Mouse (Mus musculus): ENCODE data around the gene Otub2. TPM values are rescaled to one million over a fixed set of nuclear protein-coding genes. Genes with fewer than 3 reads are reported as not detected.
"Not testable (repeated sequence)": the region's sequence is repeated elsewhere in the genome, so short reads cannot be mapped to it uniquely, and the experiment has no call there.

The Otub2 gene
- polyA plus RNA-seq, 1 experiment from 2014 or later = 6.6 TPM

DNA sequence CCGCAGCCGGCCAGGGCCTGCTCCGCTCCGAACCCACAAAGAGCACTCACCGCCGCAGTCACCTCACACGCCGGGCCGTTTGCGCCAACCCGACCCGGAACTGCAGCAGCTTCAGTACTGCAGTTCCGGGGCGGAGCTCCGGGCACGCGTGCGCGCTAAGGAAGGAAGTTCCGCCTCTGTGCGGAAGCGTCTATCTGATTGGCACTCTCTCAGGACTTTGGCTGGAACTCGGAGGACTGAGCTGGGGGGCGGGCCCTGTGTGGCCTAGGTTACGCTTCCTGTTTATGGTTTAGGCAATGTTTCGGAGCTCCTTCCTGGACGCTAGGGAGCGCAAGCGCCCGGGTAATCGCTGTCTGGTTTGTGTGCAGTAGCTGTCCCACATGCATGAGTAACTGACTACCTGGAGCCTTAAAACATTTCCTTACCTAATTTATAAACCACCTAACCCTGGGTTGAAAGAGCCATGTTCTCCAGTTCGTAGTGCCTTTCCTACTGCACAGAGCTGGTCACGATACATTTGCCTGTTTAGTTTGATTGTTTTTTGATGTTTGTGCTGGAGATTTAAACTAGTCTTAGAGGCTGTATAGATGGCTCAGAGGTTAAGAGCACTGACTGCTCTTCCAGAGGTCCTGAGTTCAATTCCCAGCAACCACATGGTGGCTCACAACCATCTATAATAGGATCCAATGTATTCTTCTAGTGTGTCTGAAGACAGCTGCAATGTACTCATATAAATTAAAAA, 37.4 kb downstream of the Otub2 start, which contains the start of gene Ddx24:
Gene Ddx24, minus strand, starts transcription at position 102 of the 742 bp plus-strand sequence.
- under 1% methylated on average over 33 of the region's 33 CpGs for WGBS

DNA sequence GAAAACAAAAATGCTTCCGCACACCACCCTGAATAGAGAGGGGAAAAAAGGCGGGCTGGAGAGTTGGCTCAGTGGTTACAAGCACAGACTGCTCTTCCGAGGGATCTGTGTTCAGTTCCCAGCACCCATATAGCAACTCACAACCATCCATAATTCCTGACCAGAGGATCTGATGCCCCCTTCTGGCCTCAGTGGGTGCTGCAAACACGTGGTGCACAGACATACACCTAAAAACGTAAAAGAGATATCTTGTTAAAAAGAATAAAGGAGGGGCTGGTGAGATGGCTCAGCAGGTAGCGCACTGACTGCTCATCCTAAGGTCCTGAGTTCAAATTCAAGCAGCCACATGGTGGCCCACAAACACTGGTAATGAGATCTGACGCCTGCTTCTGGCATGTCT, 38.2 kb downstream of the Otub2 start:
- no peak for ATAC-seq
- 90% methylated on average over 7 of the region's 7 CpGs for WGBS
- H3K9ac ChIP-seq = no peak overlapping the region
- no peak overlapping the region for H3K4me3 ChIP-seq (replicated peaks)
- H3K4me2 ChIP-seq (replicated peaks) = no peak overlapping the region
- H3K9me3 ChIP-seq = no peaks in the 10 kb centered on the region
- no peaks in the 10 kb centered on the region for H3K36me3 ChIP-seq
- no peaks in the 10 kb centered on the region for H3K27me3 ChIP-seq (replicated peaks)
- no peak overlapping the region for H3K27ac ChIP-seq
- peaks cover 7% of the 10 kb centered on the region; the same call in 1 of the 2 replicates for H3K4me1 ChIP-seq (replicated peaks)

More for the DNA sequence above, 37.4 kb downstream of the Otub2 start, which contains the start of gene Ddx24:
- peaks cover 9% of the 10 kb centered on the region; the same call in 1 of the 2 replicates for H3K4me1 ChIP-seq (replicated peaks)
- H3K27me3 ChIP-seq (replicated peaks) = no peaks in the 10 kb centered on the region
- H3K4me3 ChIP-seq (replicated peaks) = peak within 1 kb of the TSS; percentile 94
- H3K4me2 ChIP-seq (replicated peaks) = peak within 1 kb of the TSS; percentile 76
- peak; percentile 100 for ATAC-seq
- H3K27ac ChIP-seq = no peak within 1 kb of the TSS
- peak within 1 kb of the TSS; percentile 86 for H3K9ac ChIP-seq
- H3K9me3 ChIP-seq = no peaks in the 10 kb centered on the region
- H3K36me3 ChIP-seq = no peaks in the 10 kb centered on the region

DNA sequence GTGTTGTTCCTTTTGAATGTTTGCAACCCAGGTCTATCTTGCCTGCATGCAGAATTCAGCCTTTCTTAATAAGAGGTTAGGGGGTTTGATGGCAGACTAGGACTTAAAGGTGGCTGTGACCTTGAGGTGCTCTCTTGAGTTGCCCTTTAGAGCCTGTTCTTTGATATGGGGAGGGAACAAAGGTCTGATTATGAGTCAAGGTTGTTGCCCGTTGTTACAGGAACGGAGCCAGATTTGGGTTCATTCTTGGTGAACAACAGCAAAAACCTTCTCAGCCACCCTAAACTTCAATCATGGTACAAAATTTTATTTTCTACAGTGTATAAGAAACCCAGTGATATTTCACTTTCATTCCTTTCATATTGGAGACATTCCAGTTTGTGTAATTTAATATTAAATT, 44.9 kb downstream of the Otub2 start:
- WGBS = 71% methylated on average over 2 of the region's 2 CpGs
- H3K9ac ChIP-seq = no peak overlapping the region
- H3K27ac ChIP-seq = no peak overlapping the region
- H3K4me2 ChIP-seq (replicated peaks) = no peak overlapping the region
- H3K4me3 ChIP-seq (replicated peaks) = no peak overlapping the region
- no peaks in the 10 kb centered on the region for H3K36me3 ChIP-seq
- H3K9me3 ChIP-seq = no peaks in the 10 kb centered on the region
- no peaks in the 10 kb centered on the region for H3K4me1 ChIP-seq (replicated peaks)
- no peaks in the 10 kb centered on the region for H3K27me3 ChIP-seq (replicated peaks)
- no peak for ATAC-seq

DNA sequence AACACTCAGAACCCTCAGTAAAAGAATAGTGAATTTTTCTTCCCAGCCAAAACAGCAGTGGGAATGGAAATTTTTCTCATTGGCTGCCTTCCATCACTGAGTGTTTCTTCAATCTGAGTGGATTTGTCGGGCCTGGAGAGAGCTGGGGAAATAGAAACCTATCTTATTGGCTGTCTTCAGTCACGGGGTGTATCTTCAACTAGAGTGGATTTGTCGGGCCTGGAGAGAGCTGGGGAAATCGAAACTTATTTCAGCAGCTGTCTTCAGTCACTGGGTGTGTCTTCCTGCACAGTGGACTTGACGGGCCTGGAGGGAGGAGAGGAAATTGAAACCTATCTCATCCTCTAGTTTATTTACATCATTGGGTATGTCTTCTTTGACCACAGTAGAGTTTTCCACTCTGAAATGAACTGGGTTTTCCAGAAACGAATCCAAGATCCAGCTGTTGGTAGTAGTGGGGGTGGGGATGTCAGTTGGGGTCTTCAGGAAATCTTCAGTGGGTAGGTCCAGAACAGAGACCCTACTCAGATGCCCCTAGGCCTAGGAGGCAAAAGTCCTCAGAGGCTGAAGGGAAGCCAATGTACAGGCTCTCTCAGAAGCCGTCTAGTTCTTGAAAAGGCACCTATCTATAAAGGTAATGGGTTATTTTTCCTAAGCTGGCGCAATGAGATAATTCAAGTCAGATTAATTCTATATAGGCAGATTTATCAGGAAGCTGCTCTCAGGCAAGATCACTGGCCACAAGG, 45.7 kb downstream of the Otub2 start, which contains the start of gene Ifi27:
Gene Ifi27, plus strand, starts transcription at position 226 of the 746 bp plus-strand sequence.
- peak within 1 kb of the TSS; percentile 70; the same call in 1 of the 2 replicates for H3K27ac ChIP-seq
- no peaks in the 10 kb centered on the region for H3K27me3 ChIP-seq (replicated peaks)
- no peaks in the 10 kb centered on the region for H3K9me3 ChIP-seq
- no peak within 1 kb of the TSS for H3K9ac ChIP-seq
- no peaks in the 10 kb centered on the region for H3K4me1 ChIP-seq (replicated peaks)
- H3K4me2 ChIP-seq (replicated peaks) = peak within 1 kb of the TSS; percentile 45
- 0 out of 2 replicates have a peak within 1 kb of the TSS, but pooled peaks have one; percentile 20 for H3K4me3 ChIP-seq (replicated peaks)
- ATAC-seq = peak; percentile 94
- 44% methylated on average over 8 of the region's 8 CpGs for WGBS
- no peaks in the 10 kb centered on the region for H3K36me3 ChIP-seq

DNA sequence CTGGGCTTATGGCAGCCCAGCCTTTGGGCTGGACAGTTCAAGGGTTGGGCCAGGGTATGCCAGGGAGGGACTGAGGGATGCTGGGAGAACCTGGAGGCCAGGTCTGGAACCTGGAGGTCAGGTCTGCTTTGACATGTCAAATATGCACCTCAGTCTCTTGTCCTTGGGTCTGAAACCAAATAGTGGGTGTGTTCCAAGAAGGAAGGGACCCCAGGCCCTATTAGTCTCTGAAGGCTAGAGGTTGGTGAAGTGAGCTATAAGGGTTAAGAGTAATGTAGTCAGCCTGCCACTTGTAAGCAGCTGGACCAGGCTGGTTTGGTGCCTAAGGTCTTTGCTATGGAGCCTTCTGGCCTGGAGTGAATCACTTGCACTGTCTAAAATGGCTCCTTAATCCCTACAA, 46.4 kb downstream of the Otub2 start:
- ATAC-seq = peak; percentile 32; the same call in 1 of the 2 replicates
- H3K27me3 ChIP-seq (replicated peaks) = no peaks in the 10 kb centered on the region
- no peaks in the 10 kb centered on the region for H3K36me3 ChIP-seq
- H3K4me1 ChIP-seq (replicated peaks) = no peaks in the 10 kb centered on the region
- no peak overlapping the region for H3K9ac ChIP-seq
- H3K9me3 ChIP-seq = no peaks in the 10 kb centered on the region
- no peak overlapping the region for H3K4me3 ChIP-seq (replicated peaks)
- H3K27ac ChIP-seq = no peak overlapping the region
- peak overlapping the region; percentile 45; the same call in 1 of the 2 replicates for H3K4me2 ChIP-seq (replicated peaks)

DNA sequence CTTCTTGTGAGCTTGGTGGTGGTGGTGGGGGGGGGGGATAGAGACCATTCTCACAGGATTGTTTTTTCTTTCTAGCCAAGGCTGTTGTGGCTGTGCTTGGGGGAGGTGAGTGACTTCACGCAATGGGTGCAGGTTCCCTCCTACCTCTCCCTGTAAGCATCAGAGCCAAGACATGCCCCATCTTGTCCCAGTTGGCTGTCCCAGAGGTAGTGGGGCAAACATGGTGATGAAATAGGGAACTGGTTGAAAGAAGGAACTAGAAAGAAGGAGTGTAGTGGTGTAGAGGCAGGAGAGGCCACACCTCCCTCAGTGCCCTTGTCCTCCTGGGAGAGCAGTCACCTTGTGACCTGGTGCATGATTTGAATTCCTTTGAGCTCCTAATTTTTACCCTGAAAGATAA, 49.1 kb downstream of the Otub2 start:
- Histone ChIP-seq H3K36me3 (no peaks in the 10 kb centered on the region), H3K9me3 (no peaks in the 10 kb centered on the region), H3K27ac (no peak overlapping the region), H3K4me2 (replicated peaks) (no peak overlapping the region), H3K4me1 (replicated peaks) (no peaks in the 10 kb centered on the region), H3K4me3 (replicated peaks) (no peak overlapping the region), H3K9ac (no peak overlapping the region), H3K27me3 (replicated peaks) (no peaks in the 10 kb centered on the region)
- 85% methylated on average over 1 of the region's 1 CpGs for WGBS
- ATAC-seq = no peak

DNA sequence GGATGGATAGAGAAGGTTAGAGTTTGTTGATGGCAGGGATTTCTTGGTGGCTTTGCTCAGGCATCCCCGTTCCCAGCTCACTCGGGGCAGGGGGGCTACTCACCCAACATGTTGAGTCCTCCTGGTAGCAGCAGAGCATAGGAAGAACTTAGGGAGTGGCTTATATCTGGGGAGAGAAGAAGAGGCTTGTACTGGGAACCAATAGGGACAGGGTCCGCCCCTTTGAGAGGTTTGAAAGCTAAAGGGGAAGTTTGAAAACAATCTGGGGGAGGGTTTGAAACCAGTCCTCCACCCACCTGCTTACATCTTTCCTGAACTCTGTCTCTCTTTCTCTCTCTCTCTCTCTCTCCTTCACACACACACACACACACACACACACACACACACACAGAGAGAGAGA, 55.0 kb downstream of the Otub2 start, which contains the start of gene Ifi27l2a:
Gene Ifi27l2a, minus strand, starts transcription at position 157 of the 400 bp plus-strand sequence.
- H3K9me3 ChIP-seq = no peaks in the 10 kb centered on the region
- no peaks in the 10 kb centered on the region for H3K36me3 ChIP-seq
- H3K27me3 ChIP-seq (replicated peaks) = no peaks in the 10 kb centered on the region
- H3K4me1 ChIP-seq (replicated peaks) = no peaks in the 10 kb centered on the region
- ATAC-seq = no peak
- H3K4me3 ChIP-seq (replicated peaks) = no peak within 1 kb of the TSS
- H3K27ac ChIP-seq = no peak within 1 kb of the TSS
- no peak within 1 kb of the TSS for H3K9ac ChIP-seq
- 51% methylated on average over 3 of the region's 3 CpGs for WGBS
- no peak within 1 kb of the TSS for H3K4me2 ChIP-seq (replicated peaks)

DNA sequence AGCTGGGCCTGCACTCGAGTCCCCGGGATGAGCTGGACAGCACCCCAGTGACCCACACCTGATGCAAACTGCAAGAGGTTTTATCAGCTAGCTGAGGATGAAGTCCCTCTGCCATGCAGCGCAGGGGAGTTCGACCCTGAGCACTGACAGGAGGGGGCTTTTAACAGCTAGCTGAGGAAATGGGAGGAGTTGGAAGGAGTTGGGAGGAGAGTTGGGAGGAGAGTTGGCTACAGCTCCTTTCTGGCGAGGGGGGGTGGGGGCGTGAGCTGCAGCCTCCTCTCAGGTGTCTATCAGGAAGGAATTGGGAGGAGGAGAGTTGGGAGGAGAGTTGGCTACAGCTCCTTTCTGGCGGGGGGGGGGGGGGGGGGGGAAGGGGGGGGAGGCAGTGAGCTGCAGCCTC, 55.8 kb downstream of the Otub2 start:
- H3K9ac ChIP-seq; H3K9me3 ChIP-seq; H3K4me3 ChIP-seq (replicated peaks); H3K27me3 ChIP-seq (replicated peaks); H3K36me3 ChIP-seq; H3K4me1 ChIP-seq (replicated peaks); H3K27ac ChIP-seq; H3K4me2 ChIP-seq (replicated peaks): not testable (repeated sequence)
- WGBS = 43% methylated on average over 5 of the region's 7 CpGs
- 0 out of 2 replicates have a peak, but pooled peaks have one; percentile 4 for ATAC-seq

DNA sequence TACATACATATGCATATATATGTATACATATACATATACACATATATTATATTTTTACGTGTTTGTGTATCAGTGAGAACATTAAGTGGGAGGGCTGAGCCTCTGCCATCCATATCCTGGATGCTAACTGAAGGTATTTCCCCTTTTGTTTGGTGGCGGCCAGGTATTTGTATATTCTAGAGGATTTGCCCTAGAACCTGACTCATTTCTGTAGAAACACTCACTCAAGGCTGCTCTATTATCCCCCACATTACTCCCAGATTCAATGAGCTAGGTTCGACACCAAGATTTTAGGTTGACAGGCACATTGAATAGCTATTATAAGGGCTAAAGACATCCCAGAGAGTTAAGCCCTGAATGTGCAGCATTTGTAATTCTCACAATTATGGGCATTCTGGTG, 56.6 kb downstream of the Otub2 start:
- Histone ChIP-seq H3K4me1 (replicated peaks) (no peaks in the 10 kb centered on the region), H3K27me3 (replicated peaks) (no peaks in the 10 kb centered on the region), H3K4me2 (replicated peaks) (no peak overlapping the region), H3K9ac (no peak overlapping the region), H3K4me3 (replicated peaks) (no peak overlapping the region), H3K27ac (no peak overlapping the region), H3K36me3 (no peaks in the 10 kb centered on the region), H3K9me3 (no peaks in the 10 kb centered on the region)
- WGBS = 84% methylated on average over 3 of the region's 3 CpGs
- ATAC-seq = no peak

DNA sequence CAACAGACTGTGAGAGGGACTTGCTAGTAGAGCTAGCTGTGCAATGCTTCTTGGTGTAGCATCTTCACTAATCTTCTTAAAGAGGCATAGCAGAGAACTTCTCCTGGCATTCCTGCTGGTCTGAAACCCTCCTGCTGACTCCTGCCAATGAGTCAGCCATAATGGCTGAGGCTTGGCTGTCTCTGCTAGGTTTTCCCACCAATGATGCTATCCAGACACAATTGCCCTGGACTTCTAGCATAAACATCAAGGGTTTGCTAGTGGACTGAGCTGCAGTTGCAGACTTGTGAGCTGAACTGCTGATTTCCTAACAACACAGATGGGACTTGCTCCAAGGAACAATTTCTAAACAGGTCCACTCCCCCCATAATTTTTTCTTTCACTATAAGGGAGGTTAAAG, 64.9 kb downstream of the Otub2 start:
- no peak overlapping the region for H3K4me3 ChIP-seq (replicated peaks)
- no peaks in the 10 kb centered on the region for H3K27me3 ChIP-seq (replicated peaks)
- no peak overlapping the region for H3K9ac ChIP-seq
- H3K4me2 ChIP-seq (replicated peaks) = no peak overlapping the region
- no peak overlapping the region for H3K27ac ChIP-seq
- no peak for ATAC-seq
- no peaks in the 10 kb centered on the region for H3K9me3 ChIP-seq
- H3K36me3 ChIP-seq = no peaks in the 10 kb centered on the region
- H3K4me1 ChIP-seq (replicated peaks) = 0 out of 2 replicates have a peak, but pooled peaks cover 3% of the 10 kb centered on the region
